Mouse (Mus musculus) megakaryocyte, embryonic 14.5 days (primary cell): ENCODE results near the gene Fras1.

Source experiments
- FLI1 ChIP-seq: IDR thresholded peaks from 2 replicates; pipeline ENCODE4 v1.6.1; 2012; ENCODE audit warnings: low read length, inconsistent platforms, mixed read lengths
- GATA1 ChIP-seq: IDR thresholded peaks from 3 replicates; pipeline ENCODE4 v1.6.1; 2012; ENCODE audit warnings: mixed read lengths, low read length, inconsistent platforms, borderline replicate concordance

DNA sequence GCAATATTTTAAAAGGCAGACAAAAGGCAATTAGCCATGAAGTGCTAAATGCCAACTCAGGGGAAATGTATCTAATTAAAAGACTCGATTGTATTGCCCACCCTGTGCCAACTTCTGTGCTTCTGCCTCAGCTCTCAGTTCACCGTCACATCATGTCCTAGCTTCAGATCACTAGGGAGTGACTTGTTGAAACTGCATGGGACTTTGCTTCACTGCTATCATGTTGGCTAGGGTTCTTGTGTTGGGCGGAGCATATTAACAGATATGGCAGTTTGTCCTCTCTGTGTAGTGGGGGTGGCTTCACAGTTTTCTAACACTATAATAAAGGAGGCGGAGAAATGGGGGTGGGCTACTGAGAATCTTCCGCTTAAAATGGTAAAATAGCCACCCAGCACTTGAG is 172.2 kb downstream of the Fras1 start:
- TF ChIP-seq GATA1, result no peak
- no peak for TF ChIP-seq FLI1
